Mouse (Mus musculus) liver, embryonic 13.5 days (tissue): ENCODE results near the gene A4gnt. TPM values are rescaled to one million over a fixed set of nuclear protein-coding genes. Genes with fewer than 3 reads are reported as not detected.

Experiments used
- ATAC-seq: fragments of 200-750 bp; cut with Nextera tagmentation; 2 replicates; pipeline ENCODE4 v1.8.0; 2017; ENCODE audit warnings: low read depth, mild to moderate bottlenecking, moderate number of reproducible peaks, moderate library complexity
- DNase-seq: peaks from one replicate; pipeline ENCODE4 v3.0.0; 2022
- H3K27ac ChIP-seq: fragments of 300-500 bp; sonication (generic); 2 replicates; pipeline ENCODE4 v1.5.1; 2015; ENCODE audit warnings: moderate library complexity, mild to moderate bottlenecking, inconsistent platforms
- H3K27me3 ChIP-seq: fragments of 300-500 bp; sonication (generic); 2 replicates; pipeline ENCODE4 v1.6.1; 2015; ENCODE audit warnings: mild to moderate bottlenecking, inconsistent platforms
- H3K36me3 ChIP-seq: fragments of 300-500 bp; sonication (generic); 2 replicates; pipeline ENCODE4 v1.6.1; 2015; ENCODE audit warnings: mild to moderate bottlenecking, inconsistent platforms
- H3K4me1 ChIP-seq: fragments of 300-500 bp; sonication (generic); replicated peaks from 2 replicates; pipeline ENCODE4 v1.6.1; 2015; ENCODE audit warnings: inconsistent platforms
- H3K4me2 ChIP-seq: fragments of 300-500 bp; sonication (generic); 2 replicates; pipeline ENCODE4 v1.6.1; 2015; ENCODE audit warnings: inconsistent platforms, mild to moderate bottlenecking, moderate library complexity
- H3K4me3 ChIP-seq: fragments of 300-500 bp; sonication (generic); replicated peaks from 2 replicates; pipeline ENCODE4 v1.5.1; 2015; ENCODE audit warnings: mild to moderate bottlenecking, inconsistent platforms
- H3K9ac ChIP-seq: fragments of 300-500 bp; sonication (generic); 2 replicates; pipeline ENCODE4 v1.6.1; 2015; ENCODE audit warnings: mild to moderate bottlenecking, inconsistent platforms
- H3K9me3 ChIP-seq: fragments of 300-500 bp; sonication (generic); replicated peaks from 2 replicates; pipeline ENCODE4 v1.6.1; 2016; ENCODE audit warnings: inconsistent platforms
- WGBS: fragments of 180-500 bp; shearing (Covaris S2); methylation state at CpG from one replicate; pipeline ENCODE4 v1.1.7; 2015; ENCODE audit not compliant: insufficient replicate concordance; 5-methylcytosine and 5-hydroxymethylcytosine counted together
- polyA plus RNA-seq: library from polyadenylated mRNA; unstranded; fragments of >200 nt; fragmentation: Nextera tagmentation; extraction: Ambion mirVana; gene quantifications from 2 replicates; pipeline ENCODE4 v1.2.1, GENCODE M21; 2015

The A4gnt gene
- polyA plus RNA-seq, 1 experiment from 2014 or later = not detected

DNA sequence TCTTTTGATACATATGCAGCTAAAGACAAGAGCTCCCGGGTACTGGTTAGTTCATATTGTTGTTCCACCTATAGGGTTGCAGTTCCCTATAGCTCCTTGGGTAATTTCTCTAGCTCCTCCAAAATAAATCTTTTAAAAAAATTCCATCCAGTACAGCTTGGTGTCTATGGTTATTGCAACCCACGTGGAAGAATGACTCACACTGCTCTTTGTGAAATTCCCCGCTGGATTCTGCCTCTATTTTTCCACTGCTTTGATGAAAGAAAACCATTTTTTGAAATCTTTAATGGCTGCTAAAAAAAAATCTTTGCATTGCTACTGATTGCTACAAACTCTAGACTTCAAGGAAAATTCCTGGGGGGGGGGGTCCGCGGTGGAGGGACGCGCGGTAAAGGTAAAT is 7.4 kb downstream of the A4gnt start:
- Histone ChIP-seq H3K4me1 (no peaks in the 10 kb centered on the region), H3K9me3 (no peaks in the 10 kb centered on the region), H3K27me3 (no peaks in the 10 kb centered on the region), H3K4me3 (no peak overlapping the region), H3K9ac (no peak overlapping the region), H3K27ac (no peak overlapping the region), H3K36me3 (no peaks in the 10 kb centered on the region), H3K4me2 (no peak overlapping the region)
- 77% methylated on average over 8 of the region's 8 CpGs for WGBS
- DNase-seq (no peak), ATAC-seq (no peak)

DNA sequence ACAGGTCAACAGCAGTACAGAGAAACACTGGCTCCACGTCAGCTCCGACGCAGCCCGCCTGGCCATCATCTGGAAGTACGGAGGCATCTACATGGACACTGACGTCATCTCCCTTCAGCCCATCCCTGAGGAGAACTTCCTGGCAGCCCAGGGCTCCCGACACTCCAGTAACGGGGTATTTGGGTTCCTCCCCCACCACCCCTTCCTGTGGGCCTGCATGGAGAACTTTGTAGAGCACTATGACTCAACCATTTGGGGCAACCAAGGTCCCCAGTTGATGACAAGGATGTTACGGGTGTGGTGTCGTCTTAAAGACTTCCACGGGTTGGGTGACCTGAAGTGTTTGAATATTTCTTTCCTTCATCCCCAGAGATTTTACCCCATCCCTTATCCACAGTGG is 7.9 kb downstream of the A4gnt start:
- no peaks in the 10 kb centered on the region for H3K27me3 ChIP-seq
- H3K36me3 ChIP-seq = no peaks in the 10 kb centered on the region
- ATAC-seq = no peak
- H3K9ac ChIP-seq = no peak overlapping the region
- no peak for DNase-seq
- H3K4me1 ChIP-seq = no peaks in the 10 kb centered on the region
- no peak overlapping the region for H3K4me2 ChIP-seq
- no peaks in the 10 kb centered on the region for H3K9me3 ChIP-seq
- WGBS = 77% methylated on average over 11 of the region's 11 CpGs
- no peak overlapping the region for H3K27ac ChIP-seq
- no peak overlapping the region for H3K4me3 ChIP-seq

- Histone ChIP-seq H3K4me2 (no peak overlapping the region), H3K36me3 (no peaks in the 10 kb centered on the region), H3K27me3 (no peaks in the 10 kb centered on the region), H3K9me3 (no peaks in the 10 kb centered on the region), H3K27ac (no peak overlapping the region), H3K4me1 (no peaks in the 10 kb centered on the region), H3K4me3 (no peak overlapping the region), H3K9ac (no peak overlapping the region)
- WGBS = 48% methylated on average over 1 of the region's 1 CpGs
- DNase-seq (no peak), ATAC-seq (no peak)
These were observed 9.7 kb downstream of the A4gnt start for GRCm38 (mm10) chr9:99622034-99622433.

DNA sequence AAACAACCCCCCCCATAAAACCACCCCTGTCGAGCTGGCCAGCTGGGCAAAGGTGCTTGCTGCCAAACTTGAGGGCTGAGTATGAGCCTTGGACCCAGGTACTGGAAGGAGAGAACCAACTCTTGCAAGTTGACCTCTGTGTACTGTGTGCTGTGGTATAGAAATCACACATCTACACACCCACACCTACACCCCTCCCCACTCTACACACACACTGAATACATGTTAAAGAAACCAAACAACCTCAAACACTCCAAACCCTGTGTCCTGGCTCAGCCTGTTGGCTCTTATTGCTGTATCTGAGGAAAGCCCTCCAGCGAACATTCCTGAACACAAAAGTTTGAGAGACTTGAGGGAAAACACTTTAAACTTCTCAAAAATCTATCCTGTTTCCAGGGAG is 10.7 kb downstream of the A4gnt start:
- no peak for ATAC-seq
- DNase-seq = no peak
- WGBS = 40% methylated on average over 2 of the region's 2 CpGs

DNA sequence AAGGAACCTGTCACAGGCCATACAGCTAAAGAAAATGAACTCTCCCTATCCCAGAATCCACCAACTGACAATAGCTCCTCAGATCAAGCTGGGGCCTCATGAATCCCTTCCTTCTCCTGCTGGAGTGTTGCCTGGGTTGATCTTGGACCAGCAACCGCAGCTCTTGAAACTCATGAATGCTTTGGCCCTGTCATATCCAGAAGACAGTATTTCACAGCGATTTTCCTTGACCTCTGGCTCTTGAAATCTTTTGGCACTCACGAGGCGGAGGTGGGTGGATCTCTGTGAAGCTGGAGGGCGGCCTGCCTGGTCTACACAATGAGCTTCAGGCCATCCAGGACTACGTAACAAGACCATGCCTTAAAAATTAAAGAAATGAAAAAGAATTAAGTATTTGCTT is 11.8 kb downstream of the A4gnt start:
- H3K9ac ChIP-seq = no peak overlapping the region
- no peak for ATAC-seq
- H3K4me3 ChIP-seq = no peak overlapping the region
- no peaks in the 10 kb centered on the region for H3K4me1 ChIP-seq
- 68% methylated on average over 6 of the region's 6 CpGs for WGBS
- H3K27me3 ChIP-seq = 0 out of 2 replicates have a peak, but pooled peaks cover under 1% of the 10 kb centered on the region
- no peaks in the 10 kb centered on the region for H3K9me3 ChIP-seq
- H3K4me2 ChIP-seq = no peak overlapping the region
- no peak for DNase-seq
- H3K36me3 ChIP-seq = no peaks in the 10 kb centered on the region
- H3K27ac ChIP-seq = no peak overlapping the region

More for the DNA sequence above, 10.7 kb downstream of the A4gnt start:
- no peaks in the 10 kb centered on the region for H3K4me1 ChIP-seq
- no peaks in the 10 kb centered on the region for H3K36me3 ChIP-seq
- no peak overlapping the region for H3K27ac ChIP-seq
- H3K4me3 ChIP-seq = no peak overlapping the region
- H3K9ac ChIP-seq = no peak overlapping the region
- no peaks in the 10 kb centered on the region for H3K9me3 ChIP-seq
- H3K4me2 ChIP-seq = no peak overlapping the region
- H3K27me3 ChIP-seq = no peaks in the 10 kb centered on the region

DNA sequence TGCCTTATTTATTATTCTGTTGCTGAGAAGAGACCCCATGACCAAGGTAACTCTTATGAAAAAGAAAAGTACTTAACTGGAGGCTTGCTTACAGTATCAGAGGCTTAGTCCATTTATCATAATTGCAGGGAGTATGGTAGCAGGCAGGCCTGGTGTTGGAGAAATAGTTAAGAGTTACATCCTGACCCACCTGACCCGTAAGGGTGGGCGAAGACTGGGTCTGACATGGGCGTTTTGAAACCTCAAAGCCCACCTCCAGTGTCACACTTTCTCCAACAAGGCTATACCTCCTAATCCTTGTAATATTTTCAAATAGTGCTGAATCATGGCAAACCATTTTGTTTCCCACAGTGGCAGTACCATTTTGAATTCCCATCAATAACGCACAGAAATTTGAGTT is 16.3 kb downstream of the A4gnt start:
- Histone ChIP-seq H3K9ac (no peak overlapping the region), H3K27ac (no peak overlapping the region)

GRCm38 (mm10) chr9:99629281-99630011 is 17.1 kb downstream of the A4gnt start, which contains the start of gene Dzip1l:
Dzip1l (plus strand) TSS chr9:99629496.
- H3K4me3 ChIP-seq = peak within 1 kb of the TSS; percentile 53
- DNase-seq (peak; percentile 17), ATAC-seq (peak; percentile 63)
- no peaks in the 10 kb centered on the region for H3K9me3 ChIP-seq
- peak within 1 kb of the TSS; percentile 72 for H3K4me2 ChIP-seq
- no peak within 1 kb of the TSS for H3K27ac ChIP-seq
- WGBS = 2% methylated on average over 44 of the region's 44 CpGs
- no peaks in the 10 kb centered on the region for H3K36me3 ChIP-seq
- H3K4me1 ChIP-seq = peaks cover 4% of the 10 kb centered on the region; the same call in 1 of the 2 replicates
- H3K9ac ChIP-seq = peak within 1 kb of the TSS; percentile 49
- peaks cover 13% of the 10 kb centered on the region for H3K27me3 ChIP-seq

More for the DNA sequence above, 16.3 kb downstream of the A4gnt start:
- ATAC-seq (no peak), DNase-seq (no peak)
- no peak overlapping the region for H3K4me2 ChIP-seq
- 70% methylated on average over 4 of the region's 4 CpGs for WGBS
- no peak overlapping the region for H3K4me3 ChIP-seq
- no peaks in the 10 kb centered on the region for H3K36me3 ChIP-seq
- no peaks in the 10 kb centered on the region for H3K9me3 ChIP-seq
- H3K4me1 ChIP-seq = peaks cover 4% of the 10 kb centered on the region; the same call in 1 of the 2 replicates
- H3K27me3 ChIP-seq = peaks cover 13% of the 10 kb centered on the region

DNA sequence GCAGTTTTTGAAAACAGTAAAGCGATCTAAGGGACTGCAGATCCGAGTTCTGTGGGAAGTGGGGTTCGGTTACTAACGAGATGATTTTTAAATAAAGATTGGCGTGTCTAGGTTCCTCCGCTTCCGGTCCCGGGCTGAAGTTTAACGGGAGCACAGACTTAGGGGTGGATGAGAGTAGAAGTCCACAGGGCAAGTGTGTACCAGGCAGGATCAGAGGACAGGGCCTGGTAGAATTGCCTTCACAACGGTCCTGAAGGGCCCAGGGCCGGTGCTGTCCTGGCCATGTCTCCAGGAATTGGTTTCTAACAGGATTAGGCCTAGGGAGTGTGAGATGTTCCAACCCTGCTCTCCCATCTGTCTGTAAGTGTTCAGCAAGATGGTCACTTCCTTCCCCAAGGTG is 17.8 kb downstream of the A4gnt start:
- peaks cover 13% of the 10 kb centered on the region for H3K27me3 ChIP-seq
- H3K36me3 ChIP-seq = no peaks in the 10 kb centered on the region
- peak overlapping the region; percentile 72 for H3K4me2 ChIP-seq
- DNase-seq (no peak), ATAC-seq (peak; percentile 23; the same call in 1 of the 2 replicates)
- H3K27ac ChIP-seq = no peak overlapping the region
- H3K4me3 ChIP-seq = peak overlapping the region; percentile 53
- H3K9ac ChIP-seq = peak overlapping the region; percentile 49
- WGBS = 5% methylated on average over 11 of the region's 11 CpGs
- no peaks in the 10 kb centered on the region for H3K9me3 ChIP-seq
- peaks cover 4% of the 10 kb centered on the region; the same call in 1 of the 2 replicates for H3K4me1 ChIP-seq

DNA sequence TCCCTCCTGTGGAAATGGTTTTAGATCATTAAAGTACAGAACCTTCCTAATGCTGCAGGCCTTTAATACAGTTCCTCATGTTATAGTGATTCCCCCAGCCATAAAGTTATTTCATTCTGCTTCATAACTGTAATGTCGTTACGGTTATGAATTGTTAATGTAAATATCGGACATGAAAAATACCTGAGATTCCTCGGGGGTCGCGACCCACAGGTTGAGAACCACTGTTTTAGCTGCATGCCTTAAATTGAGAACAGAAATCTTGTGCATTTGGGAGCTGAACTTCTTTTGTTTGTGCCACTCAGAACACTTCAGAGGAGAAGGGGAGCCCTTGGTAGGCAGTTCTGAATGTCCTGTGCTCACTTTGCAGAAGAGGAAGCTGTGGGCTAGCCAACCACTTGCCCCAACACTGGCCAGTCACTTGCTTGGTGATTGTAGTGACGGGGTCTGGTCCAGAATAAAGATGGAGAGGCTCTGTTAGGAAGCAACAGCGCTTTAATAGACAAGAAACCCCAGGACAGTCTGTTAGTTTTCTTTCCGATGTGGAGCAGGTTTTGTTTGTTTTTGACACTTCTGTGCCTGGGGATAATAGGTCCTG is 18.3 kb downstream of the A4gnt start:
- DNase-seq (no peak), ATAC-seq (no peak)
- Histone ChIP-seq H3K27me3 (peaks cover 13% of the 10 kb centered on the region), H3K36me3 (no peaks in the 10 kb centered on the region), H3K4me2 (peak overlapping the region; percentile 72), H3K27ac (no peak overlapping the region), H3K9me3 (no peaks in the 10 kb centered on the region), H3K9ac (peak overlapping the region; percentile 49; the same call in 1 of the 2 replicates), H3K4me1 (peaks cover 4% of the 10 kb centered on the region; the same call in 1 of the 2 replicates), H3K4me3 (peak overlapping the region; percentile 53)
- 64% methylated on average over 9 of the region's 9 CpGs for WGBS

- Histone ChIP-seq H3K4me1 (peaks cover 4% of the 10 kb centered on the region; the same call in 1 of the 2 replicates), H3K36me3 (no peaks in the 10 kb centered on the region), H3K9ac (no peak overlapping the region), H3K4me3 (no peak overlapping the region), H3K9me3 (no peaks in the 10 kb centered on the region), H3K4me2 (no peak overlapping the region), H3K27me3 (peaks cover 13% of the 10 kb centered on the region), H3K27ac (no peak overlapping the region)
- DNase-seq = no peak
- 60% methylated on average over 2 of the region's 2 CpGs for WGBS
- ATAC-seq = no peak
These were observed 19.5 kb downstream of the A4gnt start for GRCm38 (mm10) chr9:99631781-99632180.

GRCm38 (mm10) chr9:99632264-99632663 is 20.0 kb downstream of the A4gnt start:
- Histone ChIP-seq H3K4me1 (peaks cover 4% of the 10 kb centered on the region; the same call in 1 of the 2 replicates), H3K9me3 (no peaks in the 10 kb centered on the region), H3K27me3 (peaks cover 13% of the 10 kb centered on the region), H3K27ac (no peak overlapping the region), H3K4me2 (no peak overlapping the region), H3K36me3 (no peaks in the 10 kb centered on the region), H3K9ac (no peak overlapping the region), H3K4me3 (no peak overlapping the region)
- no peak for DNase-seq
- 69% methylated on average over 8 of the region's 8 CpGs for WGBS
- ATAC-seq = no peak
